Mouse (Mus musculus): ENCODE results near the gene Mgat4e. TPM values are rescaled to one million over a fixed set of nuclear protein-coding genes. Genes with fewer than 3 reads are reported as not detected.

The Mgat4e gene
- polyA plus RNA-seq, 1 experiment from 2014 or later, result not detected

Other genes with a start within 250 kb of the Mgat4e start
- 11.6 and 12.2 TPM in 2 replicates for gene Ppfia4, start 216.8 kb downstream of the Mgat4e start, polyA plus RNA-seq (2015; fragmentation: Nextera tagmentation; extraction: Ambion mirVana)
- gene Tmem183a, start 187.7 kb downstream of the Mgat4e start, polyA plus RNA-seq (2015; fragmentation: Nextera tagmentation; extraction: Ambion mirVana), result 70.3 and 82.6 TPM in 2 replicates
- not detected in 2 replicates for gene 4933406M09Rik, start 163.7 kb downstream of the Mgat4e start, polyA plus RNA-seq (2015; fragmentation: Nextera tagmentation; extraction: Ambion mirVana)
- gene Cyb5r1, start 144.1 kb downstream of the Mgat4e start, polyA plus RNA-seq (2015; fragmentation: Nextera tagmentation; extraction: Ambion mirVana), result 41.0 and 41.2 TPM in 2 replicates
- 102 TPM in 2 replicates for gene Adipor1, start 134.3 kb downstream of the Mgat4e start, polyA plus RNA-seq (2015; fragmentation: Nextera tagmentation; extraction: Ambion mirVana)
- gene Klhl12, start 94.2 kb downstream of the Mgat4e start, polyA plus RNA-seq (2015; fragmentation: Nextera tagmentation; extraction: Ambion mirVana), result 25.6 and 27.6 TPM in 2 replicates
- 41.0 and 41.4 TPM in 2 replicates for gene Rabif, start 55.0 kb downstream of the Mgat4e start, polyA plus RNA-seq (2015; fragmentation: Nextera tagmentation; extraction: Ambion mirVana)
- 73.5 and 76.0 TPM in 2 replicates for gene Kdm5b, start 10.5 kb upstream of the Mgat4e start, polyA plus RNA-seq (2015; fragmentation: Nextera tagmentation; extraction: Ambion mirVana)
- gene Syt2, start 97.0 kb upstream of the Mgat4e start, polyA plus RNA-seq (2015; fragmentation: Nextera tagmentation; extraction: Ambion mirVana), result 0.56 and 1.0 TPM in 2 replicates